Comparison of ENCODE assay signal across 8 mouse cellular contexts in the genomic region with DNA sequence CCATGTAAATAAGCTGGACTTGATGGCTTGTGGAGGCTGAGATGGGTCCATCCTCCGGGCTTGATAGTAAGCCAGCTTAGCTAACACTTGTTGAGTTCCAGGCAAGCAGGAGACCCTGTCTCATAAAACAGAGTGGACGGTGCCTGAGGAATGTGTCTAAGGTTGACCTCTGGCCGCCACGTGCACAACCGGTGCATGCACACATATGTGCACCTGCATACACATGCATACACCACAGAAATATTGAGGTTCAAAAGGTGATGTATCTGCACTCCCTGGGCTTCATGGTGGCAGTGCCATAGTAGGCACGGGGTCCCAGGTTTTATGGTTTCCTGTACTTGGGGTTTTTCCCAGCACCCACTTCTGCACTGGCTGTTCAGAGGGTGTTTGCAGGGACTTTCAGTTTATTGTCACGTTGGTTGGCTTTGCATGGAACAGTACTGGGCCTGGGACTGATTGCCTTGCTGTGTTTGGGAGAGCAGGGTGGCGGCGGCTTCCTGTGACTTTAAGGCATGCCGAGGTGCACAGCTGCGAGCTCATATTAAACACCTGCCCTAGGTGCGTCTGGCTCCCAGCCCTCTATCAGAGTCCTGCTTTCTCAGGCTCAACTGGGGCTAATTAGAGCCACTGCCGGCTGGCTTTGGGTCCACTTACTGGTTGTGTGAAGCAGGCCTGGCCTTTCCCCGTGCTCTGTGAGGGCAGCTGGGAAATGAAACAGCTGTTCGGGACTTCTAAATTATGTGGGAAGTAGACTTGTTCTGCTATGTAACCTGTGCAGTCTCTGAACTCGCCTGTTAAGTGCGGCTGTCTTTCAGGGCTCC. TPM values are rescaled to one million over a fixed set of nuclear protein-coding genes. Genes with fewer than 3 reads are reported as not detected.
DNase-seq lines count a peak whose midpoint lies in the region; ATAC-seq and TF ChIP-seq lines count a peak whose summit lies in the region.

No protein-coding gene starts in this region.

- H3K4me3 ChIP-seq in spleen, adult 2 months (ENCODE audit: extremely low read depth, insufficient read depth, insufficient read length): no peak overlapping the region
- H3K4me3 ChIP-seq in hindbrain, embryonic 16.5 days (ENCODE audit: low read length): no peak overlapping the region
- H3K4me3 ChIP-seq in liver, embryonic 12.5 days: no peak overlapping the region

- peaks cover 13% of the 10 kb centered on the region; the same call in 1 of the 2 replicates for H3K4me1 ChIP-seq in spleen, adult 2 months (ENCODE audit: control insufficient read depth, insufficient read depth, insufficient read length)
- H3K4me1 ChIP-seq in hindbrain, embryonic 16.5 days (ENCODE audit: control insufficient read depth, insufficient read depth, low read depth, low read length): peaks cover 8% of the 10 kb centered on the region
- peaks cover 44% of the 10 kb centered on the region for H3K4me1 ChIP-seq in liver, embryonic 12.5 days

- H3K27me3 ChIP-seq in spleen, adult 2 months (ENCODE audit: control insufficient read depth, insufficient read depth, low read length): no peaks in the 10 kb centered on the region
- H3K27me3 ChIP-seq in hindbrain, embryonic 16.5 days (replicated peaks; ENCODE audit: control insufficient read depth, insufficient read depth, low read length): no peaks in the 10 kb centered on the region
- H3K27me3 ChIP-seq in liver, embryonic 12.5 days (replicated peaks): no peaks in the 10 kb centered on the region

- no peak for TF ChIP-seq CTCF in spleen, adult 2 months (IDR thresholded peaks at IDR 0.05; ENCODE audit: extremely low read depth, insufficient read depth, insufficient read length, insufficient replicate concordance)

- no peak for DNase-seq in spleen, adult 2 months (ENCODE audit: low read depth in 1 of 2, low spot score in 2 of 2)
- no peak for DNase-seq in spleen, postnatal 4 days (ENCODE audit: low spot score in 2 of 2)
- peak; percentile 48 for DNase-seq in thymus, postnatal 25 days
- no peak for DNase-seq in spleen, adult 12 weeks (ENCODE audit: low spot score)
- DNase-seq in urinary bladder, postnatal 36 days (ENCODE audit: low spot score in 2 of 2): no peak
- no peak for DNase-seq in left cerebral cortex, adult 11 months (ENCODE audit: low spot score)

- no peak overlapping the region for H3K9ac ChIP-seq in hindbrain, embryonic 16.5 days (ENCODE audit: low read depth, low read length)
- H3K9ac ChIP-seq in liver, embryonic 12.5 days: no peak overlapping the region

- H3K36me3 ChIP-seq in spleen, adult 2 months (ENCODE audit: control insufficient read depth, insufficient read depth, low read length): no peaks in the 10 kb centered on the region
- H3K36me3 ChIP-seq in hindbrain, embryonic 16.5 days (ENCODE audit: control insufficient read depth, insufficient read depth, low read length): no peaks in the 10 kb centered on the region
- H3K36me3 ChIP-seq in liver, embryonic 12.5 days: no peaks in the 10 kb centered on the region

- no peak overlapping the region for H3K4me2 ChIP-seq in hindbrain, embryonic 16.5 days (ENCODE audit: low read length)
- H3K4me2 ChIP-seq in liver, embryonic 12.5 days: 0 out of 2 replicates have a peak overlapping the region, but pooled peaks have one; percentile 12

- WGBS in spleen, adult 2 months: 50% methylated on average over 17 of the region's 17 CpGs
- WGBS in hindbrain, embryonic 16.5 days: 65% methylated on average over 17 of the region's 17 CpGs
- WGBS in liver, embryonic 12.5 days (ENCODE audit: insufficient replicate concordance): 62% methylated on average over 17 of the region's 17 CpGs

- H3K9me3 ChIP-seq in hindbrain, embryonic 16.5 days (ENCODE audit: control insufficient read depth, low read length): no peaks in the 10 kb centered on the region
- no peaks in the 10 kb centered on the region for H3K9me3 ChIP-seq in liver, embryonic 12.5 days (replicated peaks)

- peak; percentile 43; the same call in 1 of the 2 replicates for ATAC-seq in hindbrain, embryonic 16.5 days
- 0 out of 2 replicates have a peak, but pooled peaks have one; percentile 9 for ATAC-seq in liver, embryonic 12.5 days

- TF ChIP-seq POLR2A in spleen, adult 2 months (IDR thresholded peaks at IDR 0.05; ENCODE audit: low read depth, low read length): no peak

- H3K27ac ChIP-seq in spleen, adult 2 months (ENCODE audit: insufficient read depth, low read length): peak overlapping the region; percentile 17; the same call in 1 of the 2 replicates
- H3K27ac ChIP-seq in hindbrain, embryonic 16.5 days (ENCODE audit: low read depth, low read length): no peak overlapping the region
- H3K27ac ChIP-seq in liver, embryonic 12.5 days: 0 out of 2 replicates have a peak overlapping the region, but pooled peaks have one; percentile 1

RNA-seq across cellular contexts. Expression of a gene that starts 19.5 kb away (rescaled TPM):
- polyA plus RNA-seq in spleen, adult 2 months (2012; rRNA removed): 76.2 and 81.8 TPM in 2 replicates
- polyA plus RNA-seq in hindbrain, embryonic 16.5 days (2015; fragmentation: Nextera tagmentation; extraction: Ambion mirVana): 150 and 167 TPM in 2 replicates
- polyA plus RNA-seq in liver, embryonic 12.5 days (2016; fragmentation: Nextera tagmentation; extraction: Ambion mirVana): 17.6 and 18.6 TPM in 2 replicates
